Mouse (Mus musculus) embryonic facial prominence, embryonic 14.5 days (tissue): ENCODE results near the gene Cntn4. TPM values are rescaled to one million over a fixed set of nuclear protein-coding genes. Genes with fewer than 3 reads are reported as not detected.
A peak's percentile ranks its signal among the peaks of the same experiment; 100 is the strongest.

Experiments
- ATAC-seq: fragments of 200-750 bp; cut with Nextera tagmentation; 2 replicates; pipeline ENCODE4 v1.8.0; 2017; ENCODE audit warnings: low read depth, moderate number of reproducible peaks, moderate TSS enrichment
- DNase-seq: peaks from one replicate; pipeline ENCODE4 v3.0.0-alpha.2; 2015; ENCODE audit warnings: low spot score
- H3K27ac ChIP-seq: fragments of 300-500 bp; sonication (generic); replicated peaks from 2 replicates; pipeline ENCODE4 v1.5.1; 2014; ENCODE audit warnings: low read depth, mild to moderate bottlenecking, low read length, moderate library complexity
- H3K27me3 ChIP-seq: fragments of 300-500 bp; sonication (generic); replicated peaks from 2 replicates; pipeline ENCODE4 v1.6.1; 2014; ENCODE audit warnings: low read length; ENCODE audit not compliant: control insufficient read depth, insufficient read depth
- H3K36me3 ChIP-seq: fragments of 300-500 bp; sonication (generic); 2 replicates; pipeline ENCODE4 v1.6.1; 2014; ENCODE audit warnings: low read length, mixed read lengths; ENCODE audit not compliant: control insufficient read depth, insufficient read depth
- H3K4me1 ChIP-seq: fragments of 300-500 bp; sonication (generic); 2 replicates; pipeline ENCODE4 v1.6.1; 2014; ENCODE audit warnings: antibody characterized with exemption, low read length; ENCODE audit not compliant: control insufficient read depth, insufficient read depth
- H3K4me2 ChIP-seq: fragments of 300-500 bp; sonication (generic); 2 replicates; pipeline ENCODE4 v1.6.1; 2014; ENCODE audit warnings: low read depth, mild to moderate bottlenecking, low read length, moderate library complexity, mixed read lengths
- H3K4me3 ChIP-seq: fragments of 300-500 bp; sonication (generic); 2 replicates; pipeline ENCODE4 v1.5.1; 2014; ENCODE audit warnings: low read depth, mild to moderate bottlenecking, low read length
- H3K9ac ChIP-seq: fragments of 300-500 bp; sonication (generic); 2 replicates; pipeline ENCODE4 v1.6.1; 2014; ENCODE audit warnings: low read depth, mild to moderate bottlenecking, low read length, moderate library complexity, mixed read lengths
- H3K9me3 ChIP-seq: fragments of 300-500 bp; sonication (generic); 2 replicates; pipeline ENCODE4 v1.6.1; 2016; ENCODE audit warnings: low read length; ENCODE audit not compliant: control insufficient read depth
- WGBS: fragments of 180-500 bp; shearing (Covaris S2); extraction: QIAGEN DNeasy Blood & Tissue Kit; methylation state at CpG from one replicate; pipeline ENCODE4 v1.1.7; 2014; 5-methylcytosine and 5-hydroxymethylcytosine counted together
- polyA plus RNA-seq: library from polyadenylated mRNA; unstranded; fragments of >200 nt; fragmentation: Nextera tagmentation; extraction: Ambion mirVana; gene quantifications from 2 replicates; pipeline ENCODE4 v1.2.1, GENCODE M21; 2014

Cntn4 gene
- polyA plus RNA-seq, 1 experiment from 2014 or later, result 13.2 TPM

DNA sequence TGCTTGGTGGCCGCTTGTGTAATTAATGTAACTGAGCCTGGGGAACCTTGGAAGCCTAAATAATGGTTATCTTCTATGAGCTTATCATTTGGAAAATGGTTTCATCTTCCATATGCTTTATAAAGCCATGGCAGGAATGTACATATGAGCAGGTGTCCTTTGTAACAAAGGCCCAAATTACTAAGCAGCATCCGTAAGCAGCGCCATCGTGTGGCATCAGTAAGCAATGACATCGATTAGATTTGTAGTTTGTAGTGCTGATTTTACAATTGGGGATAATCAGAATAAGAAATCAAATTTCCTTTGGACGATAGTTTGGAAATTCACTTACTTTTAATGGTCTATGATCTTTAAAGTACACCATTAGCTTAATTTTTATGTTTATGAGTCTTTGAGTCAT, 64.6 kb downstream of the Cntn4 start:
- DNase-seq, result peak; percentile 7
- Histone ChIP-seq H3K9ac (no peak overlapping the region), H3K4me2 (no peak overlapping the region), H3K27ac (no peak overlapping the region), H3K9me3 (no peaks in the 10 kb centered on the region), H3K4me3 (no peak overlapping the region), H3K27me3 (no peaks in the 10 kb centered on the region), H3K36me3 (no peaks in the 10 kb centered on the region), H3K4me1 (no peaks in the 10 kb centered on the region)
- 29% methylated on average over 6 of the region's 6 CpGs for WGBS
- no peak for ATAC-seq

DNA sequence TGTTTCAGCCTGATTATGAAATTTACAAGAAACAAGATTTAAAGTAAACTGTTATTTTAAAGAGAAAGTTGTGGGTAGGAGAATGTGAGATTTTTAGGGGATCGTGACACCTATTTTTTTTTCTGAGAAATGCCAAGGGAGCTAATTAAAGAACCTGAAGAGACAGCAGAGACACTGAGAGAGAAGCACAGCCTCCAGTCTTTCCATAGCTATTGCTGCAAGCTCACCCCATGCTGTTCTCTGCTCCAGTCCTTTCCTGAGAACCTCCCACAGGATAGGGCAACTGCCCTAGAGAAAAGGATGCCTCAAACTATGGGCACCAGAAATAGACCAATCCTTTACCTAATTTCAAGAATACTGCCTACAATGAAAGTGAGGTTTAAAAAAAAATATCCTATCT, 103.2 kb downstream of the Cntn4 start:
- Histone ChIP-seq H3K27me3 (no peaks in the 10 kb centered on the region), H3K27ac (no peak overlapping the region), H3K36me3 (no peaks in the 10 kb centered on the region), H3K4me2 (no peak overlapping the region), H3K9me3 (no peaks in the 10 kb centered on the region), H3K4me1 (no peaks in the 10 kb centered on the region), H3K9ac (no peak overlapping the region), H3K4me3 (no peak overlapping the region)
- ATAC-seq (no peak), DNase-seq (no peak)
- 79% methylated on average over 1 of the region's 1 CpGs for whole genome bisulfite sequencing

DNA sequence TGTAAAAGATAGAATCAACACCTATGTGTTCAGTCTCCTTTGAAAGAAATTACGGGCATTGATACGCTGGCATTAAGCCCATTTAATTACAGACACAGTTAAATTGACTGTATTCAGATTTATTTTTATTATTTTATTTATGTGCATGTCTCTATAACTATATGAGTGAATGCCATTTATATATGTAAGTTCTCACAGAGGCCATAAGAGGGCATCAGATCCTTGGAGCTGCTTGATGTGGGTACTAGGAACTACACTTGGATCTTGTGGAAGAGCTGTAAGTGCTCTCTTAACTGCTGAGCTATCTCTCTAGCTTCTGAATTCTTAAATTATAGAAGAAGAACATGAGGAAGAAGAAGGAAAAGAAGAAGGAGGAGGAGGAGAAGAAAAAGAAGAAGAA, 111.0 kb downstream of the Cntn4 start:
- Histone ChIP-seq H3K4me2 (no peak overlapping the region), H3K9ac (no peak overlapping the region), H3K4me1 (no peaks in the 10 kb centered on the region), H3K9me3 (no peaks in the 10 kb centered on the region), H3K27me3 (no peaks in the 10 kb centered on the region), H3K27ac (no peak overlapping the region), H3K4me3 (no peak overlapping the region), H3K36me3 (no peaks in the 10 kb centered on the region)
- WGBS, result 91% methylated on average over 2 of the region's 2 CpGs
- ATAC-seq, result no peak
- peak; percentile 4 for DNase-seq

DNA sequence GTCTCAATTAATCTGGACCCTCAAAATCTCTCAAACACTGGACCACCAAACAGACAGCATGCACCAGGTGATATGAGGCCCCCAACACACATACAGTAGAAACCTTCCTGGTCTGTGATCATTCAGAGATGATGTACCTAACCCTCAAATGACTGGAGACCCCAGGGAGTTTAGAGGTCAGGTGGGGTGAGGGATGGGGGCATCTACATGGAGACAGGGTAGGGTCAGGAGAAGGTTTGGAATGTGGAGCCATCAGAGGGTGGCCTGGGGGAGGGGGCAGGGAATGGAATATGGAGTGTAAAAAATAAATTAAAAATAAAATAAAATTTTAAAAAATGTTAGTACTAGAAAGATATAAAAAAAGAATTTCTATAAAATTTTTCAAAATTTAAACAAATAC, 157.6 kb downstream of the Cntn4 start:
- no peak overlapping the region for H3K27ac ChIP-seq
- no peaks in the 10 kb centered on the region for H3K27me3 ChIP-seq
- ATAC-seq (no peak), DNase-seq (no peak)
- H3K4me3 ChIP-seq, result no peak overlapping the region
- no peak overlapping the region for H3K9ac ChIP-seq
- H3K36me3 ChIP-seq, result no peaks in the 10 kb centered on the region
- H3K4me1 ChIP-seq, result no peaks in the 10 kb centered on the region
- H3K4me2 ChIP-seq, result no peak overlapping the region
- H3K9me3 ChIP-seq, result no peaks in the 10 kb centered on the region

DNA sequence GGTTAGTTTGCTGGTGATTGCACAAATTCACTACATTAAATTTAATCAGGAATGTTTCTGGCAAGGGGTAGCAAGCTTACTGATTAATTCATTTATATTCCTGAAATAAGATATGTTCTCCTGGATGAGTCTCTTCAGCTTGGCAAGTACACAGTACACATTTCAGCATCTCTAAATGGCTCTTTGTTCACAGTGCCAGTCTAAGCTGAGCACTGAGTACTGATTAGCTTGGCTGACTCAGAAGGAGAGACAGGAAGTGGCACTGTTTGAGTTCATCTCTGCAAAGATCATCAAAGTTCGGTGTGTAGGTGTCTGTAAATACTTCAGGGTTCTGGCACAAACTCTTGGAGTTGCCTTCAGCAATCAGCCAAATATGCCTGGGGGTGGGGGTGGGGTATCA, 169.8 kb downstream of the Cntn4 start:
- 32% methylated on average over 1 of the region's 1 CpGs for WGBS
- H3K4me2 ChIP-seq, result no peak overlapping the region
- H3K4me3 ChIP-seq, result no peak overlapping the region
- no peaks in the 10 kb centered on the region for H3K9me3 ChIP-seq
- H3K27ac ChIP-seq, result no peak overlapping the region
- ATAC-seq, result 0 out of 2 replicates have a peak, but pooled peaks have one; percentile 37
- no peaks in the 10 kb centered on the region for H3K36me3 ChIP-seq
- H3K4me1 ChIP-seq, result 0 out of 2 replicates have a peak, but pooled peaks cover 2% of the 10 kb centered on the region
- DNase-seq, result peak; percentile 41
- H3K27me3 ChIP-seq, result no peaks in the 10 kb centered on the region
- no peak overlapping the region for H3K9ac ChIP-seq

DNA sequence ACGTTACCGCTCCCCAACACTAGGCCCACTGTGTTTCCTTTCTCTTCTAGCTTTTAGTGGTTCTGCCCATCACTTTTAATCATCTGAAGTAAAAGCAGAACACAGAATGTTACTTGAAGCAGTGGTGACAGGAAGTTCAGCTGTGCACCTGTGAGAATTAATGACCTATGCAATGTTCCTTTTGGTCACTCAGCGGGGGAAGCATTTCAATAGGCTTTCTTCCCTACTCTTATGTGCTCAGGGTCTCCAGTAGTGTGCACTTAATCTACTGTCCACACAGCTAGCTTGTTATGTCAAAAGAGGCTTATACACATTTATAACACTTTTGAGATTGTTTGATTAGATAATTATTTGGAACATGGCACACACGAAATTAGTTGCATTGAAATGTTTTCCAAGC, 215.4 kb downstream of the Cntn4 start:
- Histone ChIP-seq H3K27me3 (no peaks in the 10 kb centered on the region), H3K36me3 (no peaks in the 10 kb centered on the region), H3K4me3 (no peak overlapping the region), H3K4me1 (no peaks in the 10 kb centered on the region), H3K9me3 (no peaks in the 10 kb centered on the region), H3K27ac (no peak overlapping the region), H3K9ac (no peak overlapping the region), H3K4me2 (no peak overlapping the region)
- no peak for DNase-seq
- ATAC-seq, result no peak
- WGBS, result 72% methylated on average over 4 of the region's 4 CpGs

DNA sequence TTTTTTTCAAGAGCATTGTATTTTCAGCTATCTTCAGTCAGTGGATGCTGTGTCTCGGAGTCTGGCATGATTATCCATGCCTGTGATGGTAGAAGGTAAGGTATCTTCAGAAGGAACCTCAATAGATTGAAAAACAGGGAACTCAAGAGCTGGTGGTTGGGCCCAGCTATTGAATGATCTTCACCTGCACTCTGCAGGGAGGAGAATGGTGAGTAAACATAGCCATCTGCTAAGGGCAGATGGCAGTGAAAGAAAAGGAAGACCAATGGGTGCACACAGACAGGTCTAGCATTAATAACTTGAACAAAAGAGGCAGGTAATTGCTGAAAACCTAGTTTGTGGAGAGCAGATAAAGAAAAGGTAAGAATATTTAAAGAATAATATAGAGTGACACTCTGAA, 261.0 kb downstream of the Cntn4 start:
- Histone ChIP-seq H3K27me3 (no peaks in the 10 kb centered on the region), H3K36me3 (no peaks in the 10 kb centered on the region), H3K4me1 (no peaks in the 10 kb centered on the region), H3K9me3 (no peaks in the 10 kb centered on the region), H3K9ac (no peak overlapping the region), H3K4me3 (no peak overlapping the region), H3K27ac (no peak overlapping the region), H3K4me2 (no peak overlapping the region)
- 82% methylated on average over 1 of the region's 1 CpGs for WGBS
- DNase-seq, result no peak
- no peak for ATAC-seq

DNA sequence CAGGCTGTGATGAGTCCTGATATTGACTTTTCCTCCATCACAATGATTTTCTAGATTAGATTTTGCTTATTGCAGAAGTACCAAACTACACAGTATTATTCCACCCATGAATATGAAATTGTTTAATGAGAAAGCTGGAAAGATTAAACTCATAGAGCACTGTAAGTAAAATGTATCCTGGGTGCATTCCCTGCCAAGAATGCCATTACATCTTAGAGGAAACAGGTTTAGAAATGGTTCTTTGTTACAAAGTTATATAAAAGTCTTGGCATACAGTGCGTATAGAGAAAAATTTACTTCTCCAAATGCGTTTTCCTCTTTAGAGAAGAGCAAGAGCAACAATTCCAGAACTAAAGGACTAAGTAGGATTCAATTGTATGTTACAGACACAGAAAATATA, 261.8 kb downstream of the Cntn4 start:
- Histone ChIP-seq H3K9ac (no peak overlapping the region), H3K27me3 (no peaks in the 10 kb centered on the region), H3K27ac (no peak overlapping the region), H3K9me3 (no peaks in the 10 kb centered on the region), H3K36me3 (no peaks in the 10 kb centered on the region), H3K4me1 (no peaks in the 10 kb centered on the region), H3K4me2 (no peak overlapping the region), H3K4me3 (no peak overlapping the region)
- 75% methylated on average over 2 of the region's 2 CpGs for WGBS
- no peak for ATAC-seq
- DNase-seq, result no peak

DNA sequence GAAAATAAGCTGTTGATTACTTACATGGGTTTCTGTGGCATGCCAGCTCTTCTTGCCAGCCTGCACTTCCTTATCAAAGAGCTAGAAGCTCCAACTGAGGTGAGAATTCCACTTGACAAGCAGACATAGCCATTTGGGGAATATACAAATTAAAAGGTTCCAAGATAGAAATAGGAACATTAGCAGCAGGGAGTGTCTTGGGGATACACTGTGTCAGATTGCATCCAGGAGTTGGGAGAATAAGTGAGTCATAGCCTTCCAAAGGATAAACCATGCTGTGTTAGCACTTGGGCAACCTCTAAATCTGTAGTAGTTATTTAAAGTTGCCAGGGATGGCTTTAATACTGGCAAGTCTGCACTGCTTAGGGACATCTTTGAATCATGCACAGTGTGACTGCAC, 263.1 kb downstream of the Cntn4 start:
- no peak for ATAC-seq
- H3K27me3 ChIP-seq, result no peaks in the 10 kb centered on the region

More for the DNA sequence above, 263.1 kb downstream of the Cntn4 start:
- no peak overlapping the region for H3K4me2 ChIP-seq
- DNase-seq, result no peak
- H3K4me1 ChIP-seq, result no peaks in the 10 kb centered on the region
- H3K27ac ChIP-seq, result no peak overlapping the region
- H3K9ac ChIP-seq, result no peak overlapping the region
- no peaks in the 10 kb centered on the region for H3K9me3 ChIP-seq
- H3K4me3 ChIP-seq, result no peak overlapping the region
- no peaks in the 10 kb centered on the region for H3K36me3 ChIP-seq
